Mouse (Mus musculus) liver, embryonic 14.5 days (tissue): ENCODE measurements at regions not wholly inside any gene's neighbourhood (a gene's known extent, or its start where the extent isn't known, plus 50 kb on each side); places are given as distances from the start of the nearest gene placed in this dataset.

Experiments used
- ATAC-seq: fragments of 200-750 bp; cut with Nextera tagmentation; 2 replicates; pipeline ENCODE4 v1.8.0; 2017; ENCODE audit warnings: moderate number of reproducible peaks, mild to moderate bottlenecking, moderate library complexity; ENCODE audit not compliant: insufficient read depth
- DNase-seq, 3 experiments: peaks; one replicate each; pipeline ENCODE4 v3.0.0-alpha.2; 2012 to 2013; ENCODE audit warnings: low read depth in 3 of 3, low spot score in 3 of 3
- H3K27ac ChIP-seq: fragments of 300-500 bp; sonication (generic); 2 replicates; pipeline ENCODE4 v1.5.1; 2014; ENCODE audit warnings: moderate library complexity, mild to moderate bottlenecking, control low read depth, inconsistent platforms
- H3K27me3 ChIP-seq: fragments of 300-500 bp; sonication (generic); 2 replicates; pipeline ENCODE4 v1.6.1; 2014; ENCODE audit warnings: mild to moderate bottlenecking, low read length, moderate library complexity; ENCODE audit not compliant: control insufficient read depth, insufficient read depth
- H3K36me3 ChIP-seq: fragments of 300-500 bp; sonication (generic); replicated peaks from 2 replicates; pipeline ENCODE4 v1.6.1; 2014; ENCODE audit warnings: low read depth; ENCODE audit not compliant: control insufficient read depth, insufficient read depth
- H3K4me1 ChIP-seq, 2 experiments: fragments of 200-500 bp in 1 of 2; fragments of 300-500 bp in 1 of 2; sonication (generic) in 1 of 2; replicated peaks; 2 replicates each; pipeline ENCODE4 v1.6.1; 2012 to 2014; ENCODE audit warnings: antibody characterized with exemption in 1 of 2, inconsistent platforms in 1 of 2, low read length in 1 of 2; ENCODE audit not compliant: control insufficient read depth in 2 of 2, insufficient read depth in 2 of 2
- H3K4me2 ChIP-seq: fragments of 300-500 bp; sonication (generic); 2 replicates; pipeline ENCODE4 v1.6.1; 2014; ENCODE audit warnings: low read depth, mild to moderate bottlenecking, control low read depth, moderate library complexity
- H3K4me3 ChIP-seq, 2 experiments: fragments of 200-500 bp in 1 of 2; fragments of 300-500 bp in 1 of 2; sonication (generic) in 1 of 2; 2 replicates each; pipeline ENCODE4 v1.5.1; 2012 to 2014; ENCODE audit warnings: low read depth in 2 of 2, low read length in 2 of 2, mild to moderate bottlenecking in 2 of 2, control low read depth in 1 of 2, inconsistent platforms in 1 of 2, moderate library complexity in 1 of 2; ENCODE audit not compliant: insufficient read depth in 1 of 2
- H3K9ac ChIP-seq: fragments of 300-500 bp; sonication (generic); replicated peaks from 2 replicates; pipeline ENCODE4 v1.6.1; 2014; ENCODE audit warnings: mild to moderate bottlenecking, control low read depth, moderate library complexity
- H3K9me3 ChIP-seq: fragments of 300-500 bp; sonication (generic); 2 replicates; pipeline ENCODE4 v1.6.1; 2016; ENCODE audit warnings: low read length, mixed read lengths; ENCODE audit not compliant: control insufficient read depth
- CTCF ChIP-seq: IDR thresholded peaks from 2 replicates; pipeline ENCODE4 v1.5.1; 2016; ENCODE audit warnings: antibody characterized with exemption, low read depth, control low read depth
- EP300 ChIP-seq: IDR thresholded peaks from 2 replicates; pipeline ENCODE4 v1.6.1; 2016; ENCODE audit warnings: antibody characterized with exemption, low read depth
- WGBS: fragments of 180-500 bp; shearing (Covaris S2); extraction: QIAGEN DNeasy Blood & Tissue Kit; methylation state at CpG from one replicate; pipeline ENCODE4 v1.1.7; 2014; ENCODE audit not compliant: insufficient replicate concordance; 5-methylcytosine and 5-hydroxymethylcytosine counted together

DNA sequence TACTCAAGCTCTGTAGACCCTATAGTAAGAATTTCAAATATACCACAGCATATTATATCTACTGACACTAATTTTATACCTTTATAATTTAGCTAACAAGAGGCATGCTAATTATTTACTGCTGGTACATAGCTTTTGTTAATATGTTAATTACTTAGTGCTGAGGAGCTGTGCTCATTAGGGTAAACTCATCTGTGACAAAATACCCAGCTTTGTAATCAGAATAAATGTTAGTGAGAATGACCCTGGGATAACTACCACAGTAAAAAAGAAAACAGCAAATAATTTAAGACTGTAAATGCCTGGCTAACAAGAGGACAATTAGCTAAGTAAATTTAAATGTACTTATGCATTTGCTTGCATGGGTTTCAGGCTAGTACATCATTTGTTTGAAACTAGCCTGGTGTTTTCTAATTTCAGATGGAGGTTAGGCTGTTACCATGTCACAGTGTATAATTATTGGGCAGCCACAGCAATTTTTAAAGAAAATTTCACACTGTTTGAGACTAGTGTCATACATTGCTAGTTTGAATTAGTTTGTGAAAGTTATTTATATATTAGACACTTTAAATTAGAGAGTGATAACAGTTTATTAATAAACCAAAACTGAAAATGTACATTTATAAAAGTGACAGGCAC is 178.8 kb downstream of the Adcyap1 start:
- no peaks in the 10 kb centered on the region for H3K36me3 ChIP-seq
- H3K27me3 ChIP-seq = no peaks in the 10 kb centered on the region
- H3K9me3 ChIP-seq = no peaks in the 10 kb centered on the region
- no peak overlapping the region for H3K4me3 ChIP-seq
- DNase-seq = no peak
- no peak overlapping the region for H3K27ac ChIP-seq
- no peak for TF ChIP-seq CTCF
- no peak for TF ChIP-seq EP300
- H3K4me1 ChIP-seq = no peaks in the 10 kb centered on the region
- no peak overlapping the region for H3K9ac ChIP-seq
- H3K4me2 ChIP-seq = no peak overlapping the region
- ATAC-seq = no peak

DNA sequence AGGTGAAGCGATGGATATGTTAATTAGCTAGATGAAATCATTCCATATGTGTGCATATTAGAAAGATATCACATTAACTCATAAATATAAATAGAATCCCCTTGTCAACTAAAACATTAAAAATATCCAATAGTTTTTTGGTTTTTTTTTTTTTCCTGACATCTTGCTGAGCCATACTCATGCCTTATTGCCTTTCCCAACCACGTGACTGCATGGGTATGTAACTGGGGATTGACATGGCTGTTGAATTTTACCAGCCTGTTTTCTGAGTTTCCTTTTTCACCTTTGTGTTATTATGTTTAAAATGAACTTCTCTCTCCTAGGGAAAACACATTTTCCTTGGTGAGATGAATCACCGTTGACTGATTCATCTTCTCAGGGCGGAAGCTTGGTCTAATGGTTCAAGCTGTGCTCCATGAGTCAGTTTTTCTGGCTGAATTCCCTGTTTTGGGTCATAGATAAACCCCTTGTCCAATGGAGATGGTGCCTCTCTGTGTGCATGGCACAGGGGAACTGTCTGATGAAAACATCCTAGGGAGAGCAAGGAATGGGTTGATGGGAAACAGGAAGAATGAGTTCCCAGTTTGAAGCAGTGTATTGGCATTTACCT is 181.1 kb downstream of the Adcyap1 start:
- Histone ChIP-seq H3K4me1 (no peaks in the 10 kb centered on the region), H3K27me3 (no peaks in the 10 kb centered on the region), H3K9ac (no peak overlapping the region), H3K27ac (no peak overlapping the region), H3K4me2 (no peak overlapping the region), H3K36me3 (no peaks in the 10 kb centered on the region), H3K9me3 (no peaks in the 10 kb centered on the region), H3K4me3 (no peak overlapping the region)
- TF ChIP-seq EP300 (no peak), CTCF (no peak)
- ATAC-seq (no peak), DNase-seq (no peak)
- WGBS = 71% methylated on average over 4 of the region's 4 CpGs

DNA sequence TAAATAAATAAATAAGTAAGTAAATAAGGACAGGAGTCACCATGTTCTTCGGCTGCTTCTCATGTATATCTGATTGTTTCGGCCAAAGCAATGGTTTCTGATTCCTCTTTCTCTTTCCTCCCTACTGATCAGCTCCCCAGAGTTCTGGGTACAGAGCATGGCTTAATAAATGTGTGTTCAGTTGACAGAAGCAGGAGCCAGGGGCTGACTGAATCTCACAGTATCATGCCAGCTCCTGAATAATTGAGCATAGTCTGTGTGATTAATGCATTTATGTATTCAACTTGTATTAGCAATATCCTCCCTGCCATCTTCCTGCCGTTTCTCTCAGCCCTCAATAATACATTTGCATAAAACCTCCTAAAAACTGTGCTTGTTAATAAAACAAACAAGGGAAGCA is 191.4 kb downstream of the Adcyap1 start:
- 66% methylated on average over 3 of the region's 3 CpGs for WGBS
- Histone ChIP-seq H3K36me3 (no peaks in the 10 kb centered on the region), H3K4me1 (no peaks in the 10 kb centered on the region), H3K4me2 (no peak overlapping the region), H3K9ac (no peak overlapping the region), H3K9me3 (no peaks in the 10 kb centered on the region), H3K4me3 (no peak overlapping the region), H3K27me3 (no peaks in the 10 kb centered on the region), H3K27ac (no peak overlapping the region)
- DNase-seq (no peak), ATAC-seq (no peak)
- no peak for TF ChIP-seq EP300
- no peak for TF ChIP-seq CTCF

DNA sequence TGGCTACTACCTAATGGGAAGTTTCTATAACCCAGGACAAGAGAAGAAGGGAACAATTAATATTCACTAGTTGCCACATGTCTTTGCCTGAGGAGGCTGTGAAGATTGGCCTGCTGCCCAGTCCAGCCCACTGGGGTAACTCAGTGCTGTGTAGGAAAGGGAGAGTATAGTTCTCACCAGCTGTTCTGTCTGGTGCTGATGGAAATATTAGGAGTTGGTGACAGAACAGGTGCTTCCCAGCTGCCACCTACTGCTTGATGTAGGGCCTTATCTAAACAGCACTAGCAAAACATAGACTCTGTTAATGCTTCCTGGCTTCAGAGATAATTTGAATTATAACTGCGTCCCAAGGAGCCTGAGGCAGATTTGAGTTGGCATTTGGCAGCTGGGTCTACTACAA is 210.5 kb downstream of the Adcyap1 start:
- H3K4me1 ChIP-seq = no peaks in the 10 kb centered on the region
- H3K27ac ChIP-seq = no peak overlapping the region
- H3K27me3 ChIP-seq = no peaks in the 10 kb centered on the region
- TF ChIP-seq EP300 (no peak), CTCF (no peak)
- ATAC-seq (no peak), DNase-seq (no peak)
- no peak overlapping the region for H3K9ac ChIP-seq
- WGBS = 54% methylated on average over 1 of the region's 1 CpGs
- no peaks in the 10 kb centered on the region for H3K36me3 ChIP-seq
- no peak overlapping the region for H3K4me3 ChIP-seq
- no peaks in the 10 kb centered on the region for H3K9me3 ChIP-seq
- no peak overlapping the region for H3K4me2 ChIP-seq
